Mouse (Mus musculus) cerebellum, adult 9-10 months (tissue): ENCODE measurements around the gene Zc3h6.
A peak's percentile ranks its signal among the peaks of the same experiment; 100 is the strongest.

Source experiments
- DNase-seq: peaks from one replicate; pipeline ENCODE4 v3.0.0; 2022

The Zc3h6 gene

DNA sequence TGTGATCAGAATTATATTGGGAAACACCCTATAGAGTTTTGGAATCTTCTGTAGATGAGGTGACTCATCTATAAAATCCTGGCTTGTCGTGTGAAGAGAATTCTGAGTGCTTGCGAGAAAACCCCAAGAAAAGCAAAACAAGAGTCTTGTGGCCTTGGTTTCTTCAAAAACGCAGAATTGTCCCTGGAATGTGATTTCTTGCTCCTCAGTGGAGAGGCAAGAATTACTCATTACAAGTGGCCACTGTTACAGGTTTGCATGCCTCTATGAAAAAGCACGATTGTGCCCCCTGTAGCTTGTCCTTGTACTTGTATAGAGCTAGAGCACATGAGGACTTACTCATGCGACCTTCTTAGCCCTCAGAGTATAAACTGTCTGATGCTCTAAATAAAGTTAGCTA is 68.2 kb downstream of the Zc3h6 start:
- DNase-seq = no peak

DNA sequence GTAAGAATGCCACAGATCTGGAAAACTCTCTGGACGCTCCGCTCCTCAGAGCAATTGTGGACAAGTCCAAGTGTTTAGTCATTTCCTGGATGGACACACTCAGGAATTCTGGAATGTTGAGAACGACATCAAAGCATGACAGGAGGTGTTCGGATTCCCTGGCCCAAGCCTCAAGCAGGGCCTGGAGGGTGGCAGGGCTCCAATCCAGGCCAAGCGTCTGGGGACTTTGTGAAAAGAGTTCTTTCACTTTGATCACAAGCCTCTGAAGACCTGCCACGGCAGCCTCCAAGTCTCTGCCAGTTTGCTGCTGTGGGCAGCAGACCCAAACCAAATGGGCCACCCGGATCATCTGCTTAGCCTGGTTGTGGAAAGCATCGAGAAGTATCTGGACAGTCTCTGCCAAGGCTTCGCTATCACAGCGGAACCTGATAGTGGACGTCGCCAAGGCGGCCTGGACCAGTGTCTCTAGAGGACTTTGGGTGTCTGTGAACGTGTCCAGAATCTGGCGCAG is 71.3 kb downstream of the Zc3h6 start:
- peak; percentile 34 for DNase-seq

GRCm38 (mm10) chr2:129038937-129039631 is 71.9 kb downstream of the Zc3h6 start:
- DNase-seq = peak; percentile 62

DNA sequence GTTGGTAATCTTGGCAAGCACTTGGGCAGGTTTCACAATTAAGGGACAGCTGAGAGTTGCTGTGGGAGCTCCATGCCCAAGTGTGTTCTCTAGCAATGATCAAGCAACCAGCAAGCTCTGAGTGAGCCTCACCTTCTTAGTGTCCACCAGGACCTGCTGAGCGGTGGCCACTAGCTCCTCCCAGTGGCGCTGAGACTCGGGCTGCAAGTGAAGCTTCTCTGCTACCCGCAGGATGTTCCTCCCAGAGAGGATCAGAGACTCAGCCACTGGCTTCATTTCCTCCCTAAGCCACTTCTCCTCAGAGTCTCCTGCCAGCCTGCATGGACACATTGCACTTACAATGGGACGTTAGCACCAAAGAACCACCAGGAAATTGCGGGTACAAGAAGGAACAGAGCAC is 73.4 kb downstream of the Zc3h6 start:
- no peak for DNase-seq

- DNase-seq = no peak
These were observed 79.1 kb downstream of the Zc3h6 start for GRCm38 (mm10) chr2:129046172-129046845.

DNA sequence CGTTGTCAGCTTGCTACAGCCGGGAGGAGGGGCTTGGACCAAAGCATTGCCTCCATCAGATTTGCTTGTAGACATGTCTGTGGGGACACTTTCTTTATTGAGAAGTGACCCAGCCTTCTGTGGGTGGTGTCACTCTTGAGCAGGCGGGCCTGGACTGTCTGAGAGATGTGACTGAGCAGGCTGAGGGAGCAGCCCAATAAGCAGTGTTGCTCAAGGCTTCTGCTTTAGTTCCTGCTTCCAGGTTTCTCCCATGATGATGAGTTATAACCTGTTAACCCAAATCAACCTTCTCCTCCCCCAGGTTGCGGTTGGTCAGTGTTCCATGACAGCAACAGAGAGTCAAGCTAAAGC is 79.6 kb downstream of the Zc3h6 start:
- DNase-seq = no peak

GRCm38 (mm10) chr2:129047811-129048210 is 80.6 kb downstream of the Zc3h6 start, which contains the start of gene Vinac1:
Gene Vinac1, minus strand, starts transcription at chr2:129048172.
- DNase-seq = no peak

GRCm38 (mm10) chr2:129052451-129052983 is 85.3 kb downstream of the Zc3h6 start:
- no peak for DNase-seq

DNA sequence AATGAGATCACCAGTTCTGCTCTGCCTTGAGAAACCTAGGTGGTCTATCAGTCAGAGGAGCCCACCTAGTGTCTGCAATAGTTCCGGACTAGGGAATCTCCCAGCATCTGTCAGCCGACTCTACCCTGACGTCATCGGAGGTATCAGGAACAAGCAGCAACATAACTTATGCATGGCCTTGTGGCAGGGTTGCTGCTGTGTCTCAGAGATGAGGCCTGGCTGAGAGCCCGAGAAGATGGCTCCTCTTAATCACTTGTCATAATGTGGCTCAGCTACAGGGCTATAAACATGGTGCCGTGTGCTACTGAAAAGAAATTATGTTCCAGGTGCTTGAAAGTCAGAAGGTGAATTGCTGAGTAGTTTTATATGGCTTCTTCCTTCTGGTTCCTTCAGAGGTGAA is 88.5 kb downstream of the Zc3h6 start:
- no peak for DNase-seq

DNA sequence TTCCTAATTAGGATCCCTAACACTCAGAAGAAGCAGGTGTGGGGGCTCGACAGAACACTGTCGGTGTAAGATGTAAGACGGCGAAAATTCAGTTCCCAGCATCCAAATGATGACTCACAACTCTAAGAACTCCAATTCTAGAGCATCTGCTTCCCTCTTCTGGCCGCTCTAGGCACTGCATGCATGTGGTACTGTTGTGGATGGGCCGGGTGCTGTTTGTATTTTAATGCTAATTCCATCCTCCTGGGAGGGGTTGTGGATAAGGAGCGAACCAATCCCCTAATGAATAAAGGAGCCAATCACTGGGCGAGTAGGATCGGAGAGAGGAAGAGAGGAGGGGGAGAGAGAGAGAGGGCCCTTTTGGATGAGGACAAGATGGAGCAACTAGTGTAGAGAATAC is 89.4 kb downstream of the Zc3h6 start:
- DNase-seq = no peak

- DNase-seq = no peak
These were observed 90.1 kb downstream of the Zc3h6 start for GRCm38 (mm10) chr2:129057256-129057655.

- DNase-seq = no peak
These were observed 90.7 kb downstream of the Zc3h6 start for GRCm38 (mm10) chr2:129057920-129058361.

DNA sequence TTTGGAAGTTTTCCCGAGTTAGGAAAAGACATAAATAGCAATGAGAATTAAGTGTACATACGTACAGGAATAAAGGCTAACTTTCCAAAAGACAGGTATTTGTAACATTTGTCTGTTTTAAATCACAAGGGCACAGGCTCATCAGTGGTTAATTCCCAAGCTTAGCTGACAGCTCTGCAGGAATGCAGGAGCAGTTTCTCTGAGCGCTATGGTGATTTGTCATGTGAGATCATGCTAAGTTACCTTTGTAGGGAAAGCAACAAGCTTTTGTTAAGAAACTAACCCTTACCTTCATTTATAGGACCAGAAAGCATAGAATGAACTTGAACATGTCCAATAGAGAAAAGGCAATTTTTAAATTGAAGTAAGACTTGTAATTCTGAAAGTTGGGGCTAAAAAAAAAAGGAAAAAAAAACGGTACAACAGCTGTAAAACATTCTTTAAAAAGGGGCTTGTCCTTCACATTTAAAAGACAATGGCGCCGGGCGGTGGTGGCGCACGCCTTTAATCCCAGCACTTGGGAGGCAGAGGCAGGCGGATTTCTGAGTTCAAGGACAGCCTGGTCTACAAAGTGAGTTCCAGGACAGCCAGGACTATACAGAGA is 94.4 kb downstream of the Zc3h6 start:
- DNase-seq = no peak

DNA sequence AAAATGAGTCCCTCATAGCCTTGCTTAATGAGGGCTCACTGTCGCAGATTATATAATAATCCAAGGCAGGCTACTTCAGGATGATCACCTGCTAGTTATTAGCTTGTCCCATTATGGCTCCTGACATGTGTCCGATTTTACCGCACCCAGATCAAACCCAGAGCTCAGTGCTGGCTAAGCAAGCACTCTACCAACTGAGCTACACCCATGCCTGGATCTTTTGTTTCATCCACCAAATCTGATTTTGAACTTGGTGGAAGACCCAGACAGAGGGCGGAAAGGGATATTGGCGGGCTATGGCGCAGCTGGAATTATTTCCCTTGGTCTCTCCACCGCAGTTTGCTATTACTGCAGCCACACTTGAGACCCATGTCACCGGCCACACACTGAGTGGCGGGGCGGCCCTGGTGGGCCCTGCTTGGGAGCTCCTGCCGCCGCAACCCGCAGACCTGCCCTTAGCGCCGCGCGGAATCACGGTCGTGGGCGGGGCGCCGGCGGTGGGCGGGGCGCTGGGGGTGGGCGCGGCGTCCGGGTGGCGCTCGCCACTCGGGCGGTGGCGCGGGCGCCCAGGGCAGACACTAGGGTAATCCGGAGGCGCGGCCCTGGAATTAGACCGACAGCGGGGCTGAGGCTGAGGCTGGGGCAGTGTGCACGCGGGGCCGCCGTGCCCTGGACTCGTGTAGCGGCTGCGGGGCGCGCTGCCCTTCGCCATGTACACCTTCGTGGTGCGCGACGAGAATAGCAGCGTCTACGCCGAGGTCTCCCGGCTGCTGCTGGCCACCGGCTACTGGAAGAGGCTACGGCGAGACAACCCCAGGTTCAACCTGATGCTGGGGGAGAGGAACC is 98.5 kb downstream of the Zc3h6 start, which contains the start of gene Ttl:
TSS of gene Ttl (plus strand) at position 506 of the 846 bp plus-strand sequence.
- DNase-seq = peak; percentile 76

- DNase-seq = peak; percentile 59
These were observed 99.1 kb downstream of the Zc3h6 start for GRCm38 (mm10) chr2:129066326-129066725.
